ENCODE assay signal across 16 mouse cellular contexts in genomic region chr5:102375339-102375738, GRCm38 (mm10).
DNase-seq lines count a peak whose midpoint lies in the region.
"Had no signal": no experiment of that assay in that cellular context is flagged by ENCODE, and none has a peak within 500 bp of the region (broad histone marks: within the 10 kb centered on the region; RNA-seq: fewer than 3 reads in every experiment).

No protein-coding gene starts in this region.

- intact Hi-C loops in left cerebral cortex, postnatal 4 days (cut with DNase I): no loop called here

- peak; percentile 2 for DNase-seq in cerebellum, adult 9-10 months
- no peak for DNase-seq in cerebellum, adult 18-20 months
- peak; percentile 5 for DNase-seq in left cerebral cortex, adult 11 months (ENCODE audit: low spot score)
- no peak for DNase-seq in left cerebral cortex, postnatal 4 days
- DNase-seq in brain, adult 2 months (ENCODE audit: low read depth, low spot score): peak; percentile 74
- DNase-seq in telencephalon, adult 2 months (ENCODE audit: low read depth, low spot score): peak; percentile 57
- DNase-seq in adipocyte (ENCODE audit: low spot score): no peak
- DNase-seq: adrenal gland, adult 2 months; adrenal gland, postnatal 10 days; adrenal gland, postnatal 25 days; B cell, adult 2 months; cerebellum, adult 11-12 months; cerebellum, adult 8-10 months; cerebellum, postnatal 10 days; cerebellum, postnatal 25 days; forebrain, postnatal 0 days had no signal

Comparison
In these comparisons a context has a peak if more than half of its experiments do, and no peak if none do; other contexts are left out.
1. DNase-seq: peak in cerebellum, adult 9-10 months (single experiment), left cerebral cortex, adult 11 months (single experiment), brain, adult 2 months (single experiment) and telencephalon, adult 2 months (single experiment); none in cerebellum, adult 18-20 months (0 of 2), left cerebral cortex, postnatal 4 days (single experiment) and adipocyte (single experiment).